Mouse (Mus musculus) embryonic fibroblast, embryonic 13.5 days (primary cell): ENCODE results near the gene Acap2. TPM values are rescaled to one million over a fixed set of nuclear protein-coding genes. Genes with fewer than 3 reads are reported as not detected.

Source experiments
- H3K27ac ChIP-seq: 2 replicates; pipeline ENCODE4 v1.5.1; 2012; ENCODE audit warnings: low read length, control low read depth, inconsistent platforms; ENCODE audit not compliant: insufficient read depth
- H3K4me1 ChIP-seq: 2 replicates; pipeline ENCODE4 v1.6.1; 2011; ENCODE audit warnings: low read length; ENCODE audit not compliant: control insufficient read depth, insufficient read depth
- H3K4me3 ChIP-seq: 2 replicates; pipeline ENCODE4 v1.5.1; 2011; ENCODE audit warnings: mild to moderate bottlenecking, control low read depth, low read length; ENCODE audit not compliant: insufficient read depth
- CTCF ChIP-seq: IDR thresholded peaks from 2 replicates; pipeline ENCODE4 v1.5.1; 2011; ENCODE audit warnings: mild to moderate bottlenecking, control low read depth, low read length, moderate library complexity, borderline replicate concordance; ENCODE audit not compliant: insufficient read depth
- POLR2A ChIP-seq: IDR thresholded peaks from 2 replicates; pipeline ENCODE4 v1.6.1; 2011; ENCODE audit warnings: low read depth, mild to moderate bottlenecking, control low read depth, low read length, moderate library complexity
- polyA plus RNA-seq: library from polyadenylated mRNA; stranded (reverse); fragments of >200 nt; gene quantifications from 2 replicates; pipeline ENCODE4 v1.2.4, GENCODE M21; 2011; ENCODE audit warnings: low read depth; ENCODE audit not compliant: missing spikeins, insufficient read length

Gene Acap2
- polyA plus RNA-seq, 1 experiment = 59.7 TPM

DNA sequence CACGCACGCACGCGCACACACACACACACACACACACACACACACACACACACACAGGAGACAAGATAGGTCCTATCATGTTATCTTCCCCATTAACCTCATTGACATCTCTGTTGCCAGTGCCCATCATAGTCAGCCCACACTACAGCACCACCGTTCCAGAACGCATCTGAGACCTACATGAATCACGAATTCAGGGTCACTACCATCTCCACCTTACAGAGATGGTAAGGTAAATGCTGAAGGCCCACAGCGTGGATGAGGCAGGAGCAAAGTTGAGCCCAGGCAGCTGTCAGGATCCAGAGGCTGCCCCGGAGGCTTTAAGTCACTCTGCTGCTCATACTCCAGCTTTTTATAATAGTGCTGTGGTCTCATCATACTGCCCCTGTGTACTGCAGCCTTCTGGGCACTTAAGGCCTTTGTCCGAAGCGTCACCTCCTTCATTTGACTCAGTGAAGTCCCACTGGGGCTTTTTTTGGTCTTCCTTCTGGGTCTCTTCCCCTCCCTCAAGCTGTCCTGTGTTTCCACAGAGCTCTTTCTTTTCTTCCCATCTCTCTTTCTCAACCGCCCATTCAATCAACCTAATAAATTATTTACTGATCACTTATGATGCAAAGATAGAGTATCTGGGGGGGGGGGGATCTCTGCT is 33.9 kb upstream of the Acap2 start:
- peaks cover 10% of the 10 kb centered on the region for H3K4me1 ChIP-seq
- no peak for TF ChIP-seq CTCF
- no peak for TF ChIP-seq POLR2A
- H3K27ac ChIP-seq = peak overlapping the region; percentile 58
- no peak overlapping the region for H3K4me3 ChIP-seq

DNA sequence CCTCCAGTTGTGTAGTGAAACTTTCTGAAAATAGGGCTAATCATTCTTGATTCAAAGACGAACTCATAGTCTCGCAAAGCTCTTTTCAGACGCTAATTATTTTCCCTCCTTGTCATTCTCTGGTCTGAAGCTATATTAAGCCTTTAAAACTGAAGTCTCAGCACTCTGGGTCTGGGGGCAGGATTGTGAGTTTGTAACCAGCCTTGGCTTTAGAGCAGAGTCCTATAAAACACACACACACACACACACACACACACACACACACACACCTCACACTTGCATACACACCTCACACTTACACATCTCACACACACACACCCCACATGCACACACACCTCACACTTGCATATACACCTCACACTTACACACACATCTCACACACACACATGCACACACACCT is 33.3 kb upstream of the Acap2 start:
- Histone ChIP-seq H3K4me1 (peaks cover 10% of the 10 kb centered on the region), H3K4me3 (no peak overlapping the region), H3K27ac (peak overlapping the region; percentile 58)
- TF ChIP-seq CTCF = no peak
- 0 out of 2 replicates have a peak, but pooled peaks have one; percentile 12 for TF ChIP-seq POLR2A

DNA sequence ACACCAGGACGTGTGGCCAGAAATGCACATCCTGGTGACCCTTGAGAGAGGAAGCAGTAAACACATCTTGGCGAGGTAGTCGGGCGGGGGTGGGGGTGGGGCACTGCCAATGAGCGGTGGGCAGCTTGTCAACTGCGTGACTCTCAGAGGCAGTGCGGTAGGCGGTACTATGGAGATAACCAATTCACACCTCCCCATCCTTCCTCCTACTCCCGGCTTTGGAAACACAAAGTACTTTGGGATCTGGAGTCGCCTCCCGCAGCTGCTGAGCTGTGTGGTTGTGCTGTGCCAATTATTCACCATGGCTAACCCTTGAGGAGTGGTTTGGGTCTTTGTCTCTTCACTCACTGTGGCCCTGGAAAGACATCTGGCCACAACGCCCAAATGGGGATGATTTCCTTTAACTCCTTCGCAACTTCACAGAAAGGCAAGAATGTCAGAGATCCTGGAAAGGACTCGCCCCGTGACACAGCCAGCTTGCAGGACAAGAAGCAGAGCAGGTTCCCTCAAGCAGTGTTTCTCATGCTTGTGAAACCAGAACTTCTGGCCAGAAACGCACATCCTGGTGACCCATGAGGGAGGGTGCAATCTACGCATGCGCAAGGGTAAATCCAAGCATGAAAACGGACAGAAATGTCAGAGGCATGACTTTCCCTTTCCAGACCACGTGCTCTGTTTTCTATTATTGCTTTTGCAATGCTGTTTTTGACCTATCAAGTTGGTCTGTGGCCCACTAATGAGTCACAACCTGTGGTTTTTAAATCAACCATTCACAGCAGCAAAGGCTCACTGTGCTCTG is 32.7 kb upstream of the Acap2 start:
- TF ChIP-seq POLR2A = peak; percentile 51; the same call in 1 of the 2 replicates
- no peak for TF ChIP-seq CTCF
- Histone ChIP-seq H3K4me1 (peaks cover 10% of the 10 kb centered on the region), H3K27ac (peak overlapping the region; percentile 58), H3K4me3 (no peak overlapping the region)

DNA sequence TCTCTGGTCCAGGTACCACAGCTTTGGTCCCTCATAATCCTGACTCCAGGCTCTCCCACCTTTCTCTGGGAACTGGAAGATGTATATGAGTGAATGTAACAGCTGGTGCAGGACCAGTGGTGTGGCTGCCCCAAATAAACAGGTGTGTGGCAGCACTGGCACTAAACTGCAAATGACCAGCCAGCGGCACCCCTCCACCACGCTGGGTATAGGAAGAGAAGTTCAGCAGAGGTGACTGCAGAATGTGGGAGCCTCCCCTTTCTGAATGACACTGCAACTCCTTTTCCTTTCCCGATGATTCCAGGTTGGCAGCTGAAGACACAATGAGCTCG is 32.1 kb upstream of the Acap2 start:
- Histone ChIP-seq H3K4me3 (no peak overlapping the region), H3K27ac (no peak overlapping the region), H3K4me1 (peaks cover 10% of the 10 kb centered on the region)
- TF ChIP-seq CTCF = no peak
- TF ChIP-seq POLR2A = no peak

DNA sequence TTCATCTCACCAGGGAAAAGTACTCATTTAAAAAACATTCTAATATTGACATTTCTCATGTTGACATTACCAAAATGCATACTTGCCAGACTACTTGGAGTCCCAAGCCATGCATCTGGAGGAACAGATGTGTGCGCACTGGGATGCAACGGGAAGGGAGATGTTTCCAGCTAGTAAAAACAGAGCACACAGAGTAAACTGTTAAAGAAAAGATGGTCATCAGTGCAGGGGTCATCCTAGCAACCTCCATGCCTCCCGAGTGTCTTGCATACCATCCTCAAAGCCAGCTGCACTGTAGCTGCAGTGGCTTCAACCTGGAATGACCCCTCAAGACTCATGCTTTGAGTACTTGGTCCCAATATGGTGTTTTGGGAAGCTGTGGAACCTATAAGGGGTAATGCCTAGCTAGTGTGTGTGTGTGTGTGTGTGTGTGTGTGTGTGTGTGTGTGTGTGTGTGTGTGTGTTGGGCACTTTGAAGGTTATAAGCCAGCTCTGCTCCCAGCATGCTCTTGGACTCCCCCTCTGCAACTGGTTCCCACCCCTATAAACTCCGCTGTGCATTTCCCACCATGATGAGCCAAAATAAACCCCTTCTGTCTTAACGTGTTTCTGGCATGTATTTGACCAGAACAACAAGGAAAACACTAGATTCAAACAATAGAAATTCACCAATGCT is 31.6 kb upstream of the Acap2 start:
- Histone ChIP-seq H3K27ac (no peak overlapping the region), H3K4me3 (no peak overlapping the region), H3K4me1 (peaks cover 10% of the 10 kb centered on the region)
- TF ChIP-seq POLR2A (no peak), CTCF (no peak)

DNA sequence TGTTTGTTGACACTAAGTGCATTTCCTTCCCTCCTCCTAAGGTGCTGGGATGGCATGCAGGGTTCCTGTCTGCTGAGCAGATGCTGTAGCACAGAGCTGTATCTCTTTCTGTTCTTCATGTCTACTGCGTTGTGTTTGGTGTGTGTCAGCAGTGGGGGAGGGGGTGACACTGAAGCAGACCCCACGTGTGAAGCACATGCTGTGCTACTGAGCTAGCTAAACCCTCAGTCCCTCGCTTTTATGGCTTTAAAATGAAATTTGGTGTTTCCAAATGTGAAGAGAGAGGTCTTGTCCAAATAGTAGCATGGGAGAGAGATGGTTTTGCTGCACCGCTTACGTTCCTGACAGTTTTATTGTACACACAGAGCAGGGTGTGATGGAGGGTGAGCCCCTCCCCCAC is 30.5 kb upstream of the Acap2 start:
- TF ChIP-seq POLR2A = no peak
- TF ChIP-seq CTCF = no peak
- H3K4me1 ChIP-seq = peaks cover 10% of the 10 kb centered on the region
- H3K27ac ChIP-seq = no peak overlapping the region
- H3K4me3 ChIP-seq = no peak overlapping the region

DNA sequence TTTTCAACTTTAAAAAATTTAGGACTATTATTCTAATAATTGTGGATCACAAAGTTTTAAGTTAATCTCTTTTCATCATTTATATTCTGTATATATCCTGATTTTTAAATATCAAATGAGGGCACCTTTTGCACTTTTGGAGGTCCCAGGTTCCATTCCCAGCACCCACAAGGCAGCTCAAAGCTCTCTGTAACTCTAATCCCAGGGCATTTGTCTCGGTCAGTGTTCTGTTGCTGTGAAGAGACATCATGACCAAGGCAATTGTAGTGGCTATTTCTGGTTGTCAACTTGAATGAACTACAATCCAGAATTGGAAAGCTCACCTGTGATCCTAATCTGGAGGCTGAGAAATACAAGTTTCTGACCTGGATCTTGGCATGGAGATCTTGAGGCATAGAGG is 26.7 kb upstream of the Acap2 start:
- TF ChIP-seq POLR2A (no peak), CTCF (no peak)
- H3K27ac ChIP-seq = no peak overlapping the region
- no peaks in the 10 kb centered on the region for H3K4me1 ChIP-seq
- H3K4me3 ChIP-seq = no peak overlapping the region

DNA sequence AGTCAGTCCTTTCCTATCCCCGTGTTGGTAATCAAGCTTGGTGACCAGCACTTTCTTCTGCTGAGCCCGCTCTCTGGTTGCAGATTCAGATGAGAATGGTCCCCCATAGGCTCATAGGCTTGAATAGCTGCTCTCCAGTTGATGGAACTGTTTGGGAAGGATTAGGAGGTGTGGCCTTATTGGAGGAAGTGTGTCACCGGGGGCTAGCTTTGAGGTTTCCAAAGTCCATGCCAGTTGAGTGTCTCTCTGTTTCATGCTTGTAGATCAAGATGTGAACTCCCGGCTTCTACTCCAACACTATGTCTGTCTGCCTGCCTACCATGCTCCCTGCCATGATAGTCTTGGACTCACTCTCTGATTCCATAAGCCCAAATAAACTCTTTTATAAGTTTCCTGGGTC is 14.2 kb upstream of the Acap2 start:
- no peaks in the 10 kb centered on the region for H3K4me1 ChIP-seq
- no peak overlapping the region for H3K4me3 ChIP-seq
- H3K27ac ChIP-seq = no peak overlapping the region
- TF ChIP-seq POLR2A (no peak), CTCF (no peak)

DNA sequence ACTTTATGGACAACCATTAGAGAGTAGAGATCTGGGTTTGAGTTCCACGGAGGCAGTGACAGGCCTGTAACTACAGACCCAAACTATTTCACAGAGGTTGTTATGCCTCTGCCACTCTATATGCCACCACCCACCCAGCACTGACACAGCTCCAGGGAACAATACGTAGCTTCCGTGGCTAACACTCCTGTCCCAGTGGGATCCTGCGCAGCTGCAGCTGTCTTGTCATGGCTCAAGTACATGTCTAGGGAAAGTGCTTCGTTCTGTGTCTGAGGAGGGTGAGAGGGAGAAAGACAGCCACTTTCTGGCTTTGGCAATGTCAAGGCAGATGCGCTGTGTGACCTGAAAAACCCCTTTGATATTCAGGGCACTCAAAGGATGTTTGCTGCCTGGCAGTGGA is 12.4 kb upstream of the Acap2 start:
- no peaks in the 10 kb centered on the region for H3K4me1 ChIP-seq
- TF ChIP-seq POLR2A (no peak), CTCF (no peak)

DNA sequence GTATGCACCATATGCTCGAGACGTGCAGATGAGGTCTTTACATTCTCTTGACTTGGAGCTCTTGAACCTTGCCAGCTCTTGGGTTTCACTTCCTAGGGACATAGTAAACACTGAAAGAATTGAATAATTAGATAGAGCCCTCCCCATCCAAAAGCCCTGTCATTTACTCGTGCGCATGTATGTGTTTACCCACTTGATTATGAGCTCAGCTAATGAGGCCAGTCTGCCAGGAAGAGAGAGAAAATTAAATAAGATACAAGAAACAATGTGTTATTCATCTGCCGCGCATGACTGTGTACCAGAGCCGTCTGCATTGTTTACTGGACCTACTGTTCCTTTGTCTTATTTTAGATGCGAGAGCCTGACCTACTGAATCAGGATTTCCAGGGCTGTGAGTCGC is 10.5 kb upstream of the Acap2 start:
- Histone ChIP-seq H3K27ac (no peak overlapping the region), H3K4me1 (no peaks in the 10 kb centered on the region), H3K4me3 (no peak overlapping the region)
- TF ChIP-seq CTCF (no peak), POLR2A (no peak)

More for the DNA sequence above, 12.4 kb upstream of the Acap2 start:
- Histone ChIP-seq H3K27ac (no peak overlapping the region), H3K4me3 (no peak overlapping the region)
